Mouse (Mus musculus) ES-Bruce4 (cell line): ENCODE data around the gene Panx3.

Source experiments
- CTCF ChIP-seq: IDR thresholded peaks from one replicate; pipeline ENCODE4 v1.8.1; 2011; ENCODE audit warnings: low read depth, low read length
- EP300 ChIP-seq: IDR thresholded peaks from 2 replicates; pipeline ENCODE4 v1.6.1; 2011; ENCODE audit warnings: low read depth, low read length; ENCODE audit not compliant: insufficient read depth
- POLR2A ChIP-seq: IDR thresholded peaks from one replicate; pipeline ENCODE4 v1.8.1; 2011; ENCODE audit warnings: low read length; ENCODE audit not compliant: insufficient read depth

DNA sequence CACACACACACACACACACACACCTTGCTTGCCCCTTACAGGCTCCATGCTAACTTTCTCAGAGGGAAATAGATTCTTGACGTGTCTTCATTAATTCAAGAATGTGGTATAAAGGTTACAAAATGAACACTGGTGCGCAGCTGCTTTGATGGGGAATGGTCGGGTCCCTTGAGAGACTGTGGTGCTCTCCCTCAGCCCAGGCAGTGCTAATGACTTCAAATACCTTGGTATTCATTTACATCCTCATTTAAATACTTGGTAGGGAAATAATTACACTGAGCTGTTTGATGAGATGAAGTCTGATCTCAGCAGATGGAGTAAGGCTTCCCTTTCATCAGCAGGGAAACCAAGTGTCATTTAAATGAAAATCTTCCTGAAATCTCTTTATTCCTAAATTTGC lies 43.9 kb downstream of the Panx3 start:
- TF ChIP-seq POLR2A (no peak), CTCF (no peak), EP300 (no peak)
